Mouse (Mus musculus): ENCODE results near the gene Psap.

Psap gene

GRCm38 (mm10) chr10:60350805-60351167 lies 73.4 kb downstream of the Psap start:
- peak; percentile 89 for DNase-seq

GRCm38 (mm10) chr10:60351248-60351647 lies 73.8 kb downstream of the Psap start:
- no peak for DNase-seq

GRCm38 (mm10) chr10:60351761-60352455 lies 74.5 kb downstream of the Psap start:
- peak; percentile 55 for DNase-seq

All from thymus, postnatal 4 days (tissue).